Mouse (Mus musculus): ENCODE results near the gene Plcb2. TPM values are rescaled to one million over a fixed set of nuclear protein-coding genes. Genes with fewer than 3 reads are reported as not detected.
A peak's percentile ranks its signal among the peaks of the same experiment; 100 is the strongest.

Plcb2 gene
- polyA plus RNA-seq, 1 experiment from 2014 or later: 0.36 TPM

DNA sequence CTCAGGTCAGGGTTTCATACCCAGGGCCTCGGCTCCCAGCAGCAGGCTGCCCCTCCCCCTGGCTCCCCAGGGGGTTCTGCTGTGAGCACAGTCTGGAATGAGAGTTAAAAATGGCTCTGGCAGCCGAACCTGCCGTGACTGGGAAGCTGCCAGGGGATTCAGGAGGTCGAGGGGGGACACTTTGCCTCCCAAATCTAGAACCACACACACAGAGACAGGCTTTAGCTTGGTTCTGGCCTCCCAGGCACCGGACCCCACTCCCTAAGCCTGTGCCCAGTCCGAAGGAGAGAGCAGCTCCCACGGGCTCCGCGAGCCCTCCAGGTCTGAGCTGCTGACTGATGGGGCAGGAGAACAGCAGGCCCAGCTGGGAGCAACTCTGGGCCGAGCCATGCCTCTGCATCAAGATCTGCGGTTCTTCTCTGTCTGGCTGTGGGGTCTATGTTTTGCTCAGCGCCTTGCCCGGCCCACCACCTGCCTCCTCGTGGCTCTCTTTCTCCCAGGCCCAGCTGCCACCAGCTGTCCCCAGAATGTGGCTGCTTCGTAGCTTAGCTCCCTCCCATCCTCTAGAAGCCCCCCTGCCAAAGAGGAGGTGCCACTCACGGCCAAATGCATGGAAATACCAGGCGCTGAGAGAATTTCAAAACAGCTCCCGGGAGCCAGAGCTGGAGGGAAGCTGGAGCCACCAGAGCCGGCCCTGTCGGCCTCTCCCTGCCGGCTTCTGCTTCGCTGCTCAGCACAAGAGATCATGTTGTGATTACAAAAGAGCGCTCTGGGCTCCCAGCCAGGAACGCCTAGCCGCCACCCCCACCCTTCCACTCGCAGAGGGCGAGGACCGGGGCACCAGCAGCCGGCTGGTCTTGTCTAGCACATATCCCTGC, 33.9 kb upstream of the Plcb2 start, which contains the start of gene Ccdc9b:
Gene Ccdc9b (minus strand): TSS at position 756 of the 878 bp plus-strand sequence.
- peak within 1 kb of the TSS; percentile 33 for H3K4me3 ChIP-seq
- H3K27ac ChIP-seq: peak within 1 kb of the TSS; percentile 64
- 0 out of 2 replicates have a peak, but pooled peaks cover 4% of the 10 kb centered on the region for H3K36me3 ChIP-seq
- peaks cover 73% of the 10 kb centered on the region for H3K27me3 ChIP-seq (ENCODE audit: low read depth, poor library complexity, severe bottlenecking)
- WGBS: 10% methylated on average over 29 of the region's 29 CpGs
- no peaks in the 10 kb centered on the region for H3K9me3 ChIP-seq (replicated peaks)
- peak; percentile 51 for DNase-seq (ENCODE audit: low spot score)
- H3K4me1 ChIP-seq: peaks cover 32% of the 10 kb centered on the region

DNA sequence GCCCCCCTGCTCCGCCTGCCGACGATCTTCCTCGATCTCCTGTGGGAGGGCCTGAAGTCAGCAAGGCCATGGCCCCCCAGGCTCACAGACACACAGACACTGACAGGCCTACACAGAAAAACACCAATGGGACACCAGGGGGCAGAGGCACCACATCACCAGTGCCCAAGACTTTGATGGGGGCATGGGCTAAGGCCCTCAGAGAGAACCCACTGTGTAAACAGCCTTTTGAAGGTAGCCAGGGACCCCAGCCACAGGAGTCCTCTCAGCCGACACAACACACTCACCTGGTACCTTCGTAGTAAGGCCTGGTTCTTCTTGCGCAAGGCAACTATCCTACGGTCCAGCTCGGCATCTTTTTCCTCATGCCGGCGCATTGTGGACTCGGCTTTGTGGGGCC, 33.1 kb upstream of the Plcb2 start:
- Histone ChIP-seq H3K27ac (0 out of 2 replicates have a peak overlapping the region, but pooled peaks have one; percentile 64), H3K27me3 (ENCODE audit: low read depth, poor library complexity, severe bottlenecking) (peaks cover 79% of the 10 kb centered on the region), H3K9me3 (replicated peaks) (no peaks in the 10 kb centered on the region), H3K36me3 (0 out of 2 replicates have a peak, but pooled peaks cover 4% of the 10 kb centered on the region), H3K4me3 (no peak overlapping the region), H3K4me1 (peaks cover 34% of the 10 kb centered on the region)
- DNase-seq (ENCODE audit: low spot score): no peak
- WGBS: 85% methylated on average over 12 of the region's 12 CpGs

DNA sequence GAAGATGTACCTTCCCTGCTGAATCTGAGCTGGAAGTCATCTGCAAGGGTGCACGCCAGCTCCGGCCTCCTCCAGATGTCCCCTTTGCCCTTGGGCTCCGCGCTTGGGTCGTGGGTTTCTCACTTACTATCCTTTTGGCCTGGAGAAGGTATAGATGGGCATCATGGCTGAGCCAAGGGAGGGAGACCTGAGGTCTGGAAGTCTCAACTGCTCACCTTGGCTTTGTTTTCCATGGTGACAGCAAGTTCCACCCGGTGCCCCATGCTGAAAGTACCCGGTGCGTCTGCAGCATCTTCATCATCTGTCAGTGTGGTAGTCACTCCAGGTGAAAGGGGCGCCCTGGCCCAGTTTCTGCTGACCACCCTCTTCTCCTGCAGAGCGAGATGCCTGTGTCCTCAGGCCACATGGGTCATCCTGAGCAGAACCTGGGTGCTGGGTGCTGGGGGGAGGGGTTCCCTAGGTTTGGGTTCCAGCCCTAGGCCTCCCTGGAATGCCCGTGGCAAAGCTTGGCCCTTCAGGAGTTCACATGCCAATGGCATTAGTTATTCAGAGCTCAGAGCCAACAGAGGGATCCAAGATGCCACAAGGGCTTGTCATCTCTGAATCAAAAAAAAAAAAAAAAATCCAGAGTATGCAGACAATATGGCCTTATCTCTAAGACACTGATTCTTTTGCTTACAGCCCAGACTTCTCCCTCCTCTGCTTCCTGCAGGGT, 32.2 kb upstream of the Plcb2 start:
- Histone ChIP-seq H3K27ac (no peak overlapping the region), H3K36me3 (0 out of 2 replicates have a peak, but pooled peaks cover 4% of the 10 kb centered on the region), H3K4me3 (no peak overlapping the region), H3K4me1 (peaks cover 34% of the 10 kb centered on the region), H3K9me3 (replicated peaks) (no peaks in the 10 kb centered on the region), H3K27me3 (ENCODE audit: low read depth, poor library complexity, severe bottlenecking) (peaks cover 79% of the 10 kb centered on the region)
- DNase-seq (ENCODE audit: low spot score): no peak
- WGBS: 80% methylated on average over 11 of the region's 11 CpGs

DNA sequence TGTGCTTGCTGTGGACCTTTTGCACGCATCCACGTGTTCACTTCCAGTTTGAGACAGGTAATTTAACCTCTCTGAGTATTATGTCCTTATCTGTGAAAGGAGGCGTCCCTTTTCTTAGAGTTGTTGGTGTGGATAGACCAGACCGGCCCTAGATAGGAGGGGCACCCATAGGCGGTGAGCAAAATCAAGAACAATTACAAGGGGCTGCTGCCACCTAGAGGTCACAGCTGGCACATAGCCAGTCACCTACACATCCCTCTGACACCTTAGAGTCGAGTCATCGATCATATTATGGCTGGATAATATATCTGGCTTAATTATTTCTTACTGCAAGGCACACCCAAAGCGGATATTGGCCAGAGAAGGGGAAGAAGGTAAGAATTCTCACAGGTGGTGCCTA, 31.6 kb upstream of the Plcb2 start:
- Histone ChIP-seq H3K4me3 (no peak overlapping the region), H3K4me1 (peaks cover 34% of the 10 kb centered on the region), H3K27ac (no peak overlapping the region), H3K36me3 (0 out of 2 replicates have a peak, but pooled peaks cover 4% of the 10 kb centered on the region), H3K27me3 (ENCODE audit: low read depth, poor library complexity, severe bottlenecking) (peaks cover 79% of the 10 kb centered on the region), H3K9me3 (replicated peaks) (no peaks in the 10 kb centered on the region)
- DNase-seq (ENCODE audit: low spot score): peak; percentile 73
- WGBS: 11% methylated on average over 8 of the region's 8 CpGs

DNA sequence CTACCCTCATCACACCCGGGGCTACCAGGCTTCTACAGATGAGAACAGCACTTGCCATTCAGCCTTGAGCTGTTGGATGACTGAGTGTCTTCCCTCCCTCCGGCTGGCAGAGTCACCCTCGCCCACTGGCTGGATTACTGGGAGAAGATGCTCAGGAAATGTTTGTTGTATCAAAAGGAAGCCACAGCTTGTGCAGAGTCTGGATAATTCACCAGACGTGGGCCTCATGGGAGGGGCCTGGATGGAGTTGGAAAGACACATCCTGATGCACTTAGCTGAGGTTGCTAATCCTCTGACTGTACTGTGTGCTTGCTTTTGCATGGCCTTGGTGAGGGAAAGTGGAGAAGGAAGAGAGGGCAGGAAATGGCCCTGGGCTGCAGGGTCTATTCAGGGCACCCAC, 27.9 kb upstream of the Plcb2 start:
- no peaks in the 10 kb centered on the region for H3K9me3 ChIP-seq (replicated peaks)
- H3K4me1 ChIP-seq: peaks cover 19% of the 10 kb centered on the region
- DNase-seq (ENCODE audit: low spot score): no peak
- 81% methylated on average over 4 of the region's 4 CpGs for WGBS
- no peak overlapping the region for H3K27ac ChIP-seq
- no peak overlapping the region for H3K4me3 ChIP-seq
- no peaks in the 10 kb centered on the region for H3K36me3 ChIP-seq
- H3K27me3 ChIP-seq (ENCODE audit: low read depth, poor library complexity, severe bottlenecking): peaks cover 45% of the 10 kb centered on the region

DNA sequence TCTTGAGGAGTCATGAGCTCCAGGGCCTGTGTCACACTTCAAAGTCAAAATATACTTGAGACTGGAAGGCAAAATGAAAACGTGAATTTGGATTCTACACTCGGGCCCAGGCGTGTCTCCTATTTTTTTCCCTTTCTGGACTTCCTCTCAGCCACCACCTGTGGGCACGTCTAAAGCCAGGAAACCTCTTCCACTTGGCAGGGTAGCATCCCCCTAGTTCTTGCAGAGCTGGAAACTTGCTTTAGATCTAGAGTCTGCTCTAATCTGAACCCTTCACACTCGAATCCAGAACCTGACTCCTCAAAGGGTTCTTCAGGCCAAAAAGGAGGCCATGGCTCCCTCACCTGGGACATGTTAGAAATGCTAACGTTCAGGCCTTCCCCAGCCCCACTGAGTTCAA, 27.2 kb upstream of the Plcb2 start:
- no peak overlapping the region for H3K27ac ChIP-seq
- H3K4me1 ChIP-seq: peaks cover 21% of the 10 kb centered on the region
- DNase-seq (ENCODE audit: low spot score): no peak
- H3K36me3 ChIP-seq: no peaks in the 10 kb centered on the region
- WGBS: 86% methylated on average over 6 of the region's 6 CpGs
- H3K27me3 ChIP-seq (ENCODE audit: low read depth, poor library complexity, severe bottlenecking): peaks cover 38% of the 10 kb centered on the region
- no peak overlapping the region for H3K4me3 ChIP-seq
- H3K9me3 ChIP-seq (replicated peaks): no peaks in the 10 kb centered on the region

DNA sequence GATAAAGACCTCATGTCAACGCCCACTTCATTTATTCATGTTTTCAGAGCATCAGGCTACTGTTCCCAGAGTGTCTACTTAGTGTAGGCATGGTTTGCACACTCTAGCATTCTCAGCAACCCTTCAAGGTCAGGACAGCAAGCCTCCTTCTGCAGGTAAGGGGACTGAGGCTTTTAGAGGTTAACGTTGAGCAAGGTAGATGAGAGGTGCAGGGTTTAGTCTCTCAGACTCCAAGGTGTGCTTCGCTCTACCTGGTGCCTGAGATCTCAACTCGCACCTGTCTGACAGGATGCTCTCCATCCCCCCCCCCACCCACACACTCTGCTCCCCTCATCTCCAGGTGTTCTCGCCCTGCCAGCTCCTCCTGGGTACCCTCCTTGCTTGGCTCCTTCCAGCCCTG, 25.9 kb upstream of the Plcb2 start:
- Histone ChIP-seq H3K4me3 (no peak overlapping the region), H3K4me1 (peaks cover 29% of the 10 kb centered on the region), H3K36me3 (0 out of 2 replicates have a peak, but pooled peaks cover 4% of the 10 kb centered on the region), H3K9me3 (replicated peaks) (no peaks in the 10 kb centered on the region), H3K27ac (no peak overlapping the region), H3K27me3 (ENCODE audit: low read depth, poor library complexity, severe bottlenecking) (peaks cover 31% of the 10 kb centered on the region)
- DNase-seq (ENCODE audit: low spot score): no peak
- 91% methylated on average over 5 of the region's 5 CpGs for WGBS

DNA sequence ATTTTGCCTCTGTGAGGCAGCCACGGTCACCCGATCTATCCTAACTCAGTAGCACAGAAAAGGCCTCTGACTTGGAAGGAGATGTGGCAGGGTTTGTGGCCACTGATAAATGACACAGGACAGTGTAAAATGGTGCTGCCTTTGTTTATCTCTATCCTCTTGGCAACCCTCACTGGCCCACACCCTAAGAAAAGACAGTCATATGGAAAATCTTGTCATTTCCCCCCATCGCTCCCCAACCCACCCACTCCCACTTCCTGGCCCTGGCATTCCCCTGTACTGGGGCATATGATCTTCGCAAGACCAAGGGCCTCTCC, 24.5 kb upstream of the Plcb2 start:
- 69% methylated on average over 4 of the region's 4 CpGs for WGBS
- Histone ChIP-seq H3K27me3 (ENCODE audit: low read depth, poor library complexity, severe bottlenecking) (peaks cover 29% of the 10 kb centered on the region), H3K27ac (peak overlapping the region; percentile 21; the same call in 1 of the 2 replicates), H3K4me1 (peaks cover 33% of the 10 kb centered on the region), H3K9me3 (replicated peaks) (no peaks in the 10 kb centered on the region), H3K36me3 (0 out of 2 replicates have a peak, but pooled peaks cover 4% of the 10 kb centered on the region), H3K4me3 (no peak overlapping the region)
- no peak for DNase-seq (ENCODE audit: low spot score)

DNA sequence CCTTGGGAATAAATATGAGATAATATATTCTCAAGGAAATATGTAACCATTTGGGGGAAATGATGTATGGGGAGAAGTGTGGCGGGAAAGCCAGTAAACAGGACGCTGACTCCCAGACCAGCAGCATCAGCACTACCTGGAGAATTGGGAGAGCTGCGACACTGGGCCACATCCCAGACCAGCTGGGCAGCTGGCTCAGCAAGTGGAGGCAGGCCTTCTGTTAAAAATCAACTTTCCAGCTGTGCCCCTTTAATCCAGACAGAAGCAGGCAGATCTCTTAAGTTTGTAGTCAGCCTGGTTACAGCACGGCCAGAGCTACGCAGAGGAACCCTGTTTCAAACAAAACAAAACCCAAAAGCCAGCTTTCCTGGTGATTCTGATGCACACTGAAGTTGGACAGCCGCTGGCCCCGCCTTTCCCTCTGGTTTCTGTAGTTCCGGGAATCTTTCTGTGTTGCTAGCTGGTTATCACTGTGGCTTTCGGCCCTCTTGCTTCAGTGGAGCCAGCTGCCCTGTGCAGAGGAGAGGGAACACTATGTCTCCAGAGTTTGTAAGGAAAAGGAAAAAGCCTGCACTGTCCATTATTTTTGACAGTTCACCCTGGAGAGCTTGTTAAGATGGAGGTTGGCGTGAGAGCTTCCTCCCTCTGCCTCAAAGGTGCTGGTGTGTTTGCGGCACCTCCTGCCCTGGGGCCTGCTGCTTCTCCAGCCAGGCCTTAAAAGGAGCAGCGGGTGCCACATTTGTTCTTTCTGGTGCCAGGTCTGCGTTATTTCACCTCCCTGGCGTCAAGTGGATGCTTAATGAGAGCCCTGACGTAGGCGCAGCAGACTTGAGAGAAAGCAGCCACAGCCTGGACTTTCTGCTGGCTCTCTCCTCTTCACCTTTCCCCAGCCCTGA, 23.9 kb upstream of the Plcb2 start:
- H3K9me3 ChIP-seq (replicated peaks): no peaks in the 10 kb centered on the region
- H3K27ac ChIP-seq: peak overlapping the region; percentile 21; the same call in 1 of the 2 replicates
- no peak overlapping the region for H3K4me3 ChIP-seq
- H3K4me1 ChIP-seq: peaks cover 38% of the 10 kb centered on the region
- WGBS: 63% methylated on average over 16 of the region's 16 CpGs
- H3K27me3 ChIP-seq (ENCODE audit: low read depth, poor library complexity, severe bottlenecking): peaks cover 29% of the 10 kb centered on the region
- no peak for DNase-seq (ENCODE audit: low spot score)
- H3K36me3 ChIP-seq: 0 out of 2 replicates have a peak, but pooled peaks cover 4% of the 10 kb centered on the region

DNA sequence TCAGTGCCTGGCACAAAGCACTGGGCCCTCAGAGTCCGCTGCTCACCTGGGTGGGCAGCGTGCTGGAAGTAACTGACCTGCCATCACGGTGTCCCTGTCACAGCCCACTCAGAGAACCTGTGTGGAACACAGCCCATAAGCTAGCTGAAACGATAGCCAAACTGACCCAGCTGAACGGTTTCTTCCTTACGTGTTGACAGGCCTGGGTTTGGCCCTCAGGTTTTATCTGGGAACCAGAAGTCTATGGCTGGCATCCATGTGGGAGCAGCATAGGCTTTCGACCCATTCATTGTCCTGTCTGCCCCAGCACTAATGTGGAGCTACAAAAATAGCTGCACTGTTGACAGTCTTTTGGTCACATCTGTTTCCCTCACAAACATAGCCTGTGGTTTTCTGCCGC, 22.2 kb upstream of the Plcb2 start:
- Histone ChIP-seq H3K27ac (no peak overlapping the region), H3K27me3 (ENCODE audit: low read depth, poor library complexity, severe bottlenecking) (peaks cover 31% of the 10 kb centered on the region), H3K36me3 (0 out of 2 replicates have a peak, but pooled peaks cover 4% of the 10 kb centered on the region), H3K9me3 (replicated peaks) (no peaks in the 10 kb centered on the region), H3K4me3 (no peak overlapping the region), H3K4me1 (peaks cover 50% of the 10 kb centered on the region)
- no peak for DNase-seq (ENCODE audit: low spot score)
- WGBS: 86% methylated on average over 8 of the region's 8 CpGs

DNA sequence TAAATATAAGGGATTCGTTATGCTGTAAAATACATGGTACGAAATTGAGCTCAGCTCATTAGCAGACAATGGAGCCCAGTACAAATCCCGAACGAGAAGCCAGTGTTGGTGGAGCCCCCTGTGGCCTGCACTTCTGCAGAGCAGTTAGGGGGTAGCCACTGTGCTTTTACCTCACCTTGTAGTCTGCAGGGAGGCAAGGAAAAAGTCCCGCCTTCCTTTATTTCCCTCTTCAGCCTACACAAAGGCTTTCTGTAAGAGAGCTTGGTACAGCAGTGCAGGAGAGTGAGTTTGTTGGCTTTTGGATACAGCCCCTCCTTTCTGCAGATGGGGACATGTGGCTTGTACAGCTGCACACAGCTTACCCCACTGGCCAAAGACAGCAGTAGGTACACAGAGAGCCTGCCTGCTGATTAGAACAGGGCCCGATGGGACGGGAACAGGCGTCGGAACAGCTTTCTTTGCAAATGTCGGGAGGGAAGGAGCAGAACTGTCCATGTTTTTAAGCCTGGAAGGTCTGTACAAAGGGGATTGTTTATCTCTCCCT, 21.2 kb upstream of the Plcb2 start:
- Histone ChIP-seq H3K9me3 (replicated peaks) (no peaks in the 10 kb centered on the region), H3K4me1 (peaks cover 61% of the 10 kb centered on the region), H3K27ac (peak overlapping the region; percentile 46; the same call in 1 of the 2 replicates), H3K27me3 (ENCODE audit: low read depth, poor library complexity, severe bottlenecking) (peaks cover 40% of the 10 kb centered on the region), H3K36me3 (0 out of 2 replicates have a peak, but pooled peaks cover 4% of the 10 kb centered on the region), H3K4me3 (no peak overlapping the region)
- DNase-seq (ENCODE audit: low spot score): no peak
- WGBS: 51% methylated on average over 10 of the region's 10 CpGs
